Mouse (Mus musculus) hindbrain, embryonic 11.5 days (tissue): Measurements from ENCODE around the gene Ciao1. TPM values are rescaled to one million over a fixed set of nuclear protein-coding genes. Genes with fewer than 3 reads are reported as not detected.

Experiments
- ATAC-seq: fragments of 200-750 bp; cut with Nextera tagmentation; 2 replicates; pipeline ENCODE4 v1.8.0; 2017; ENCODE audit warnings: mild to moderate bottlenecking, moderate TSS enrichment, moderate library complexity; ENCODE audit not compliant: low FRiP score
- DNase-seq: peaks from one replicate; pipeline ENCODE4 v3.0.0-alpha.2; 2015; ENCODE audit warnings: low spot score
- H3K27ac ChIP-seq: fragments of 300-500 bp; sonication (generic); 2 replicates; pipeline ENCODE4 v1.5.1; 2014; ENCODE audit warnings: mild to moderate bottlenecking, low read depth, low read length
- H3K27me3 ChIP-seq: fragments of 300-500 bp; sonication (generic); 2 replicates; pipeline ENCODE4 v1.6.1; 2014; ENCODE audit warnings: mild to moderate bottlenecking, low read length, moderate library complexity, mixed read lengths; ENCODE audit not compliant: control insufficient read depth, insufficient read depth
- H3K36me3 ChIP-seq: fragments of 300-500 bp; sonication (generic); 2 replicates; pipeline ENCODE4 v1.6.1; 2014; ENCODE audit warnings: mild to moderate bottlenecking, low read length, moderate library complexity, mixed read lengths; ENCODE audit not compliant: control insufficient read depth, insufficient read depth
- H3K4me1 ChIP-seq: fragments of 300-500 bp; sonication (generic); replicated peaks from 2 replicates; pipeline ENCODE4 v1.6.1; 2014; ENCODE audit warnings: low read length, mixed read lengths; ENCODE audit not compliant: control insufficient read depth, insufficient read depth
- H3K4me2 ChIP-seq: fragments of 300-500 bp; sonication (generic); replicated peaks from 2 replicates; pipeline ENCODE4 v1.6.1; 2014; ENCODE audit warnings: mild to moderate bottlenecking, low read depth, low read length
- H3K4me3 ChIP-seq: fragments of 300-500 bp; sonication (generic); 2 replicates; pipeline ENCODE4 v1.5.1; 2014; ENCODE audit warnings: low read depth, low read length
- H3K9ac ChIP-seq: fragments of 300-500 bp; sonication (generic); 2 replicates; pipeline ENCODE4 v1.6.1; 2014; ENCODE audit warnings: low read depth, low read length
- H3K9me3 ChIP-seq: fragments of 300-500 bp; sonication (generic); 2 replicates; pipeline ENCODE4 v1.6.1; 2016; ENCODE audit warnings: low read length; ENCODE audit not compliant: control insufficient read depth
- WGBS: fragments of 180-500 bp; shearing (Covaris S2); extraction: QIAGEN DNeasy Blood & Tissue Kit; methylation state at CpG from one replicate; pipeline ENCODE4 v1.1.7; 2014; 5-methylcytosine and 5-hydroxymethylcytosine counted together
- polyA plus RNA-seq: library from polyadenylated mRNA; unstranded; fragments of >200 nt; fragmentation: Nextera tagmentation; extraction: Ambion mirVana; gene quantifications from 2 replicates; pipeline ENCODE4 v1.2.1, GENCODE M21; 2014

The Ciao1 gene
- polyA plus RNA-seq, 1 experiment from 2014 or later, result 57.9 TPM

DNA sequence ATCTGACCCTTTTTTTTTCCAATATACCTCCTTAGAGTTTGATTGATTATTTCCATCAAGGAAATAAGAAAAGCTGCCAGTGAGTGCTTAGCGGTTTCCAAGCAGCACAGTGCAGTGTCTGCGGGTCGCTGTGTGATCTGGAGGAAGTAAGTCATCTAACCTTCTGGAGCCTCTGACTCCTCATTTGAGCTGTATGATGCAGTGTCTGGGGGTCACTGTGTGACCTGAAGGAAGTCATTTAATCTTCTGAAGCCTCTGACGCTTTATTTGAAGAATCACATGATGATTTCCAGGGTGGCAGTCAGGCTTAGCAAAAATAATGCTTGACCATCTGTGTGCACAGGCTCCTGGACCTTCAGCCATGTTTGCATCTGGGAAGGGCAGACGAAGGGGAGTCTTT lies 5.2 kb upstream of the Ciao1 start:
- Histone ChIP-seq H3K4me3 (no peak overlapping the region), H3K9me3 (no peaks in the 10 kb centered on the region), H3K27ac (no peak overlapping the region), H3K4me2 (no peak overlapping the region), H3K27me3 (no peaks in the 10 kb centered on the region), H3K9ac (no peak overlapping the region), H3K4me1 (no peaks in the 10 kb centered on the region), H3K36me3 (0 out of 2 replicates have a peak, but pooled peaks cover 2% of the 10 kb centered on the region)
- 86% methylated on average over 5 of the region's 5 CpGs for WGBS
- DNase-seq (no peak), ATAC-seq (no peak)

DNA sequence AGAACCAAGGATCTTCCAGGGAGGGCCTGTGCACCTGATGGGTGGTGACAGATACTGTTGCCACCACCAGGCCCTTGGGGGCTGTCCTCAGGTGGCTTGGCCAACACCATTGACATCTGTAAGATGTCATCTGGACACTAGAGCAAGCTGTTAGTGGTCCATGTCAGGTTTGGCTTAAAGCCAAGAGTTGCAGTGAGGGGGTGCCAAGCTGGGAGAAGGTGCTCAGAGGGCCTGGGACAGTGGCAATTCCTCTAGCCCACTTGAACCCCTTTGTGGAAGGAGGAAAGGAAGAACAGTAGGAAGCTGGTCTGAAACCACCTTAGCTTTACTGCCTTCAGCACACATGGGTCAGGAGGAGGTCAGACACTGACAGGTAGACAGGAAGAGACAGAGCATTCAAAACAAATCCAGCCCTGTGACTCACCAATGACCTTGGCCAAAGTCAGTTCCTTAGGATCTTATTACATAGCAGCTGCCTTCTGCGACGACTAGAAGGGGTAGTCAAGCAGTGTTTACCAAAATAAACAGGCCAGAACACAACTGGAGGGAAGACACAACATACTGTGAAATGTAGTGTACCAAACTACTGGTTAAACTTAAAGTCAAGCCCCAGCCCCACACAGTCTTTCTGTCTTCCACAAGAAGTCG lies 4.4 kb upstream of the Ciao1 start:
- Histone ChIP-seq H3K9me3 (no peaks in the 10 kb centered on the region), H3K4me1 (peaks cover under 1% of the 10 kb centered on the region), H3K27me3 (no peaks in the 10 kb centered on the region), H3K4me3 (no peak overlapping the region), H3K36me3 (no peaks in the 10 kb centered on the region), H3K27ac (no peak overlapping the region), H3K4me2 (no peak overlapping the region), H3K9ac (no peak overlapping the region)
- DNase-seq, result no peak
- 84% methylated on average over 3 of the region's 3 CpGs for WGBS
- ATAC-seq, result no peak

GRCm38 (mm10) chr2:127251457-127251856 lies 3.8 kb upstream of the Ciao1 start:
- no peak overlapping the region for H3K4me3 ChIP-seq
- WGBS, result 89% methylated on average over 3 of the region's 3 CpGs
- no peak overlapping the region for H3K9ac ChIP-seq
- H3K4me1 ChIP-seq, result peaks cover 4% of the 10 kb centered on the region
- no peaks in the 10 kb centered on the region for H3K36me3 ChIP-seq
- no peaks in the 10 kb centered on the region for H3K9me3 ChIP-seq
- no peak overlapping the region for H3K4me2 ChIP-seq
- H3K27me3 ChIP-seq, result no peaks in the 10 kb centered on the region
- H3K27ac ChIP-seq, result no peak overlapping the region
- ATAC-seq (no peak), DNase-seq (no peak)

GRCm38 (mm10) chr2:127250291-127251008 lies 2.8 kb upstream of the Ciao1 start:
- Histone ChIP-seq H3K9ac (no peak overlapping the region), H3K4me2 (no peak overlapping the region), H3K4me1 (peaks cover 4% of the 10 kb centered on the region), H3K4me3 (no peak overlapping the region), H3K27me3 (no peaks in the 10 kb centered on the region), H3K9me3 (no peaks in the 10 kb centered on the region), H3K27ac (no peak overlapping the region), H3K36me3 (no peaks in the 10 kb centered on the region)
- ATAC-seq (no peak), DNase-seq (no peak)
- 97% methylated on average over 9 of the region's 9 CpGs for WGBS

- no peaks in the 10 kb centered on the region for H3K9me3 ChIP-seq
- H3K4me3 ChIP-seq, result peak overlapping the region; percentile 87
- WGBS, result 3% methylated on average over 30 of the region's 39 CpGs
- peak overlapping the region; percentile 81 for H3K9ac ChIP-seq
- no peaks in the 10 kb centered on the region for H3K27me3 ChIP-seq
- peak overlapping the region; percentile 48 for H3K27ac ChIP-seq
- peaks cover 4% of the 10 kb centered on the region for H3K4me1 ChIP-seq
- peak; percentile 49 for DNase-seq
- H3K4me2 ChIP-seq, result peak overlapping the region; percentile 94
- 0 out of 2 replicates have a peak, but pooled peaks cover 2% of the 10 kb centered on the region for H3K36me3 ChIP-seq
- peak; percentile 74 for ATAC-seq
Measured at GRCm38 (mm10) chr2:127248334-127249004, 853 bp upstream of the Ciao1 start.

DNA sequence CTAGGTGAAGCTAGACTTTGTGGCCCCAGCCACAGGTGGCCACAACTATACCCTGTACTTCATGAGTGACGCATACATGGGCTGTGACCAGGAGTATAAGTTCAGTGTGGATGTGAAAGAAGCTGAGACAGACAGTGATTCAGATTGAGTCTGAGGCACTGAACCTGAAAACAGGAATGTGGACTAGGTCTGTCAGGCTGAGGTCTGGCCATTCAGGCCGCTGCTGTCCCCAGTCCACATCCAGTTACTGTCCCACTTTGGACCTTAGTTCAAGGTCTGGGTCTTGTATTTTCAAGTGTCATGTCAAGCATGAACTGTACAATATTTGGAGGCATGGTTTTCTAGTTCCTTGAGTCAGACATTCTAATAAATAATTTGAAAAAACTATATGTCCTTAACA lies 7.6 kb downstream of the Ciao1 start:
- Histone ChIP-seq H3K4me1 (no peaks in the 10 kb centered on the region), H3K9ac (no peak overlapping the region), H3K4me2 (no peak overlapping the region), H3K27me3 (no peaks in the 10 kb centered on the region), H3K9me3 (no peaks in the 10 kb centered on the region), H3K27ac (no peak overlapping the region), H3K4me3 (no peak overlapping the region), H3K36me3 (peaks cover 23% of the 10 kb centered on the region)
- no peak for DNase-seq
- no peak for ATAC-seq
- WGBS, result 93% methylated on average over 2 of the region's 2 CpGs

DNA sequence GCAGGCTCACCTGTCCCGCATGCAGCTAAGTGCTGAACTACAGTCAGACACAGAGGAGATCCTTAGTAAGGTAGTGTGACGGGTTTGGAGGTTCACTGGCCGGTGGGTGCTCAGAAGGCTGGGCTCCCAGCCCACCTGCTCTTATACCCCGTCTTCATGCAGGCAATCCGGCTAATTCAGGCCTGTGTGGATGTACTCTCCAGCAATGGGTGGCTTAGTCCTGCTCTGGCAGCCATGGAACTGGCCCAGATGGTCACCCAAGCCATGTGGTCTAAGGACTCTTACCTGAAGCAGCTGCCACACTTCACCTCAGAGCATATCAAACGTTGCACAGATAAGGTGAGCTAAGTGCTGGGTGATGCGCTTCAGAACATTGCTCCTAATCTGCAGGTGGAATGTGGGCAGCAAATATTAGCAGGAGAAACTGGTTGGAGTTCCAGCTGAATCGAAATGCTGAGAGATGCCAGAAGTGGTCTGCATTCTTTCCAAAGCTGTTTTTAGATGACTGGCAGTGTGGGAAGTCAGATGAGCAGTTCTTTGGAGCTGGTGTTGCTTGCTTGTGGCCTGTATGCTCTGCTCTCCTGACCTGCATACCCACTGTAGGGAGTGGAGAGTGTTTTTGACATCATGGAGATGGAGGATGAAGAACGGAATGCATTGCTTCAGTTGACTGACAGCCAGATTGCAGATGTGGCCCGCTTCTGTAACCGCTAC lies 9.6 kb downstream of the Ciao1 start:
- H3K36me3 ChIP-seq, result peaks cover 33% of the 10 kb centered on the region
- ATAC-seq (no peak), DNase-seq (no peak)
- 94% methylated on average over 11 of the region's 11 CpGs for WGBS
- no peak overlapping the region for H3K4me3 ChIP-seq
- no peaks in the 10 kb centered on the region for H3K9me3 ChIP-seq
- H3K4me1 ChIP-seq, result no peaks in the 10 kb centered on the region
- H3K4me2 ChIP-seq, result no peak overlapping the region
- no peak overlapping the region for H3K9ac ChIP-seq
- no peaks in the 10 kb centered on the region; the same call in 1 of the 2 replicates for H3K27me3 ChIP-seq
- no peak overlapping the region for H3K27ac ChIP-seq

DNA sequence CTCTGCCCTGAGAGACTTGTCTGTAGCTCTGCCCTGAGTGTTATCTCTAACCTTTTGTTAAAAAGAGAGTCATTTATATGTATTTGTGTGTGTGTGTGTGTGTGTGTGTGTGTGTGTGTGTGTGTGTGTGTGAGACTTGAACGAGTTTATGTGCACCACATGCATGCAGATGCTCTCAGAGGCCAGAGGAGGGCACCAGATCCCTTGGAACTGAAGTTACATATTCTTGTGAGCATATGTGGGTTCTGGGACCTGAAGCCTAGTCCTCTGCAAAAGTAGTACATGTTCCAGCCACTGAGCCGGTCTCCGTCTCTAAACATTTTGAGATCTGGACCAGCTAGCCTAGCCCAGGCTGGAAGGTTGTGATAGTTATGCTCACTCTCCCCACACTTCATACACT lies 22.4 kb downstream of the Ciao1 start:
- no peak for ATAC-seq
- Histone ChIP-seq H3K27me3 (no peaks in the 10 kb centered on the region), H3K4me1 (no peaks in the 10 kb centered on the region), H3K9ac (no peak overlapping the region), H3K36me3 (peaks cover 37% of the 10 kb centered on the region), H3K4me3 (no peak overlapping the region), H3K27ac (no peak overlapping the region), H3K9me3 (no peaks in the 10 kb centered on the region), H3K4me2 (no peak overlapping the region)
- no peak for DNase-seq
- 100% methylated on average over 3 of the region's 3 CpGs for WGBS
